Comparison of ENCODE assay signal across 14 mouse cellular contexts in the genomic region with DNA sequence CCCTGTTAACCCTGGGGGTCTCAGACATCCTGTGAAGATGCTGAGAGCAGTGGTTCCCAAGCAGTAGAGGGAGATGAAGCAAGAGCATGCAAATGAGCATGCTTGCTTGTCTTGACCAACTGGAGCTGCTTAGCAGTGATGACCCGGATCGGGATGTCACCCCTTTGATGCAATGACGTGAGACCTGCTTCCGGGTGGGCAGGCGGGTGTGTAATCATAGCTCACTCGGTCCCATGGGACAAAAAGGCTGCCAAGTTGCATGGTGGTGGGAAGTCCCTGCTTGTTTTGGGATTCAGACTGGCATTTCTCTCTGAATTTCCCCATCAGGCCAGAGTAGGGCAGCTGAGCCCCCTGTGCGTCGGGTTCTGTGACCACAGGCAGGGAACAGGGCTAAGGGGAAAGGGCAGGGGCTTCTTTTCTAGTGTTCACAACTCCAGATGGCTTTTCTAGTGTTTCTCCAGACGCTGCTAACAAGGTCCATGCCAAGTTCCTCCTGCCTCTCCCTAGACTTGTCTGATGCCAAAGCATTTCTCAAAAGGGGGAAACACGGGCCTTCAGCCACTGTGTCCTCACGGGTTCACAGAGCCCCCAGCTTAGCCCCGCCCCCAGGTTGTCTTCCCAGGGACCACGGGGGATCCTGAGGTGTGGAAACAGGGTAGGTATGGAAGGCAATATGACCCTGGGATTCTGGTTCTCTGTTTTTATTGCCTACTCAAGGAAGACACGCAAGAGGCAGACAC. TPM values are rescaled to one million over a fixed set of nuclear protein-coding genes. Genes with fewer than 3 reads are reported as not detected.
DNase-seq lines count a peak whose midpoint lies in the region; ATAC-seq and TF ChIP-seq lines count a peak whose summit lies in the region.
"Had no signal": no experiment of that assay in that cellular context is flagged by ENCODE, and none has a peak within 500 bp of the region (broad histone marks: within the 10 kb centered on the region; RNA-seq: fewer than 3 reads in every experiment).

No protein-coding gene starts in this region.

- DNase-seq in lung, postnatal 10 days, result peak; percentile 82
- DNase-seq in lung, postnatal 14 days, result no peak
- no peak for DNase-seq in B cell, adult 2 months
- DNase-seq in stomach, postnatal 0 days (ENCODE audit: low spot score), result no peak
- DNase-seq in cerebellum, adult 9-11 months, result no peak
- DNase-seq: forebrain, postnatal 0 days; layer of hippocampus, postnatal 36 days had no signal

- ATAC-seq in heart, embryonic 13.5 days (ENCODE audit: extremely low read depth, insufficient number of reproducible peaks, low FRiP score, low TSS enrichment), result no peak
- no peak; the same call in 1 of the 2 replicates for ATAC-seq in stomach, postnatal 0 days (ENCODE audit: low FRiP score, low TSS enrichment)
- ATAC-seq: forebrain, postnatal 0 days; midbrain, embryonic 13.5 days had no signal

- no peaks in the 10 kb centered on the region for H3K36me3 ChIP-seq in heart, embryonic 13.5 days
- no peaks in the 10 kb centered on the region for H3K36me3 ChIP-seq in myocyte (ENCODE audit: control insufficient read depth, insufficient read depth)
- no peaks in the 10 kb centered on the region for H3K36me3 ChIP-seq in stomach, postnatal 0 days (ENCODE audit: control insufficient read depth, insufficient read depth, low read length)
- H3K36me3 ChIP-seq: embryonic facial prominence, embryonic 10.5 days; hindbrain, embryonic 15.5 days; midbrain, embryonic 13.5 days had no signal

- no peaks in the 10 kb centered on the region; the same call in 1 of the 2 replicates for H3K27me3 ChIP-seq in heart, embryonic 13.5 days (replicated peaks)
- no peaks in the 10 kb centered on the region for H3K27me3 ChIP-seq in myocyte (ENCODE audit: control insufficient read depth, insufficient read depth, insufficient read length)
- H3K27me3 ChIP-seq in stomach, postnatal 0 days (ENCODE audit: control insufficient read depth, insufficient read depth, low read length), result no peaks in the 10 kb centered on the region
- H3K27me3 ChIP-seq: hindbrain, embryonic 15.5 days had no signal

- H3ac ChIP-seq in myocyte (ENCODE audit: control insufficient read depth, insufficient read length), result no peak overlapping the region

- H3K9me3 ChIP-seq in heart, embryonic 13.5 days, result no peaks in the 10 kb centered on the region
- no peaks in the 10 kb centered on the region for H3K9me3 ChIP-seq in stomach, postnatal 0 days (ENCODE audit: control insufficient read depth, low read length)
- H3K9me3 ChIP-seq: embryonic facial prominence, embryonic 10.5 days; hindbrain, embryonic 15.5 days; midbrain, embryonic 13.5 days had no signal

- peaks cover 36% of the 10 kb centered on the region for H3K4me1 ChIP-seq in embryonic fibroblast, embryonic 13.5 days (ENCODE audit: control insufficient read depth, insufficient read depth, low read length)
- peaks cover 81% of the 10 kb centered on the region for H3K4me1 ChIP-seq in heart, embryonic 13.5 days
- H3K4me1 ChIP-seq in stomach, postnatal 0 days (replicated peaks; ENCODE audit: control insufficient read depth, insufficient read depth), result peaks cover 6% of the 10 kb centered on the region; the same call in 1 of the 2 replicates

- peak overlapping the region; percentile 28; the same call in 1 of the 2 replicates for H3K9ac ChIP-seq in heart, embryonic 13.5 days
- H3K9ac ChIP-seq in stomach, postnatal 0 days (ENCODE audit: low read length), result no peak overlapping the region
- H3K9ac ChIP-seq: forebrain, postnatal 0 days; hindbrain, embryonic 15.5 days; liver, embryonic 14.5 days; midbrain, embryonic 13.5 days had no signal

- TF ChIP-seq CTCF in embryonic fibroblast, embryonic 13.5 days (IDR thresholded peaks at IDR 0.05; ENCODE audit: borderline replicate concordance, insufficient read depth, low read length), result no peak
- no peak for TF ChIP-seq CTCF in stomach, postnatal 0 days (IDR thresholded peaks at IDR 0.05; ENCODE audit: low read depth)

- 65% methylated on average over 14 of the region's 14 CpGs for WGBS in heart, embryonic 13.5 days
- 53% methylated on average over 14 of the region's 14 CpGs for WGBS in stomach, postnatal 0 days

- no peak overlapping the region for H3K4me3 ChIP-seq in embryonic fibroblast, embryonic 13.5 days (ENCODE audit: insufficient read depth, low read length)
- no peak overlapping the region for H3K4me3 ChIP-seq in heart, embryonic 13.5 days
- no peak overlapping the region for H3K4me3 ChIP-seq in myocyte
- no peak overlapping the region for H3K4me3 ChIP-seq in stomach, postnatal 0 days (ENCODE audit: low read depth, low read length)
- H3K4me3 ChIP-seq: embryonic facial prominence, embryonic 10.5 days; hindbrain, embryonic 15.5 days; midbrain, embryonic 13.5 days had no signal

- H3K79me2 ChIP-seq in myocyte (ENCODE audit: control insufficient read depth, insufficient read depth), result no peaks in the 10 kb centered on the region

- H3K4me2 ChIP-seq in heart, embryonic 13.5 days, result 0 out of 2 replicates have a peak overlapping the region, but pooled peaks have one; percentile 35
- peak overlapping the region; percentile 87 for H3K4me2 ChIP-seq in myocyte (ENCODE audit: low read depth)
- H3K4me2 ChIP-seq in stomach, postnatal 0 days (replicated peaks; ENCODE audit: low read depth), result no peak overlapping the region
- H3K4me2 ChIP-seq: hindbrain, embryonic 15.5 days; midbrain, embryonic 13.5 days had no signal

- H3K27ac ChIP-seq in embryonic fibroblast, embryonic 13.5 days (ENCODE audit: insufficient read depth, low read length), result peak overlapping the region; percentile 80
- H3K27ac ChIP-seq in heart, embryonic 13.5 days (replicated peaks), result peak overlapping the region; percentile 86
- H3K27ac ChIP-seq in stomach, postnatal 0 days (replicated peaks), result no peak overlapping the region
- H3K27ac ChIP-seq: embryonic facial prominence, embryonic 10.5 days; hindbrain, embryonic 15.5 days; liver, embryonic 14.5 days; midbrain, embryonic 13.5 days had no signal

- no peak for TF ChIP-seq EP300 in stomach, postnatal 0 days (optimal IDR thresholded peaks at IDR 0.05)

- no peak for TF ChIP-seq POLR2A in embryonic fibroblast, embryonic 13.5 days (IDR thresholded peaks at IDR 0.05; ENCODE audit: low read depth, low read length)
- TF ChIP-seq POLR2A in myocyte (IDR thresholded peaks at IDR 0.05; ENCODE audit: insufficient read length, low read depth), result no peak

TF ChIP-seq in myocyte, 11 proteins besides CTCF, POLR2A, EP300 and RAD21:
- TF ChIP-seq MAX (IDR thresholded peaks at IDR 0.05; ENCODE audit: low read depth), result no peak
- no peak for TF ChIP-seq E2F4 (IDR thresholded peaks at IDR 0.05; ENCODE audit: insufficient read depth)
- TF ChIP-seq SRF (IDR thresholded peaks at IDR 0.05; ENCODE audit: control insufficient read depth, insufficient read length, low read depth), result no peak
- TF ChIP-seq MYOD1 (IDR thresholded peaks at IDR 0.05; ENCODE audit: control insufficient read depth in 1 of 3, insufficient read length in 2 of 3, low read depth in 2 of 3), result peak in 1 of 3 experiments; percentile 28
- TF ChIP-seq TCF12 (IDR thresholded peaks at IDR 0.05; ENCODE audit: insufficient read depth, poor library complexity, severe bottlenecking), result no peak
- no peak for TF ChIP-seq REST (IDR thresholded peaks at IDR 0.05; ENCODE audit: insufficient read depth, insufficient read length)
- TF ChIP-seq TCF3 (IDR thresholded peaks at IDR 0.05; ENCODE audit: insufficient read length, low read depth), result no peak
- no peak for TF ChIP-seq USF1 (IDR thresholded peaks at IDR 0.05; ENCODE audit: low read depth)
- TF ChIP-seq POLR2AphosphoS2 (IDR thresholded peaks at IDR 0.05; ENCODE audit: insufficient read length, low read depth), result no peak
- peak in 1 of 3 experiments; percentile 31 for TF ChIP-seq MYOG (IDR thresholded peaks at IDR 0.05; ENCODE audit: control insufficient read depth in 1 of 3, insufficient read depth in 1 of 3, insufficient read length in 2 of 3, low read depth in 2 of 3)
- peak; percentile 93 for TF ChIP-seq CEBPB (IDR thresholded peaks at IDR 0.05; ENCODE audit: insufficient read depth, poor library complexity, severe bottlenecking)

RNA-seq across cellular contexts. Expression of a gene that starts 42.5 kb away (rescaled TPM):
- polyA plus RNA-seq in embryonic fibroblast, embryonic 13.5 days (2011; ENCODE audit: insufficient read length, low read depth, missing spikeins), result 17.0 and 20.3 TPM in 2 replicates
- polyA plus RNA-seq in heart, embryonic 13.5 days (2015; fragmentation: Nextera tagmentation; extraction: Ambion mirVana), result 0.10 and 0.56 TPM in 2 replicates
- 5.2 TPM for polyA plus RNA-seq in myocyte (2012; fragmentation: generic; extraction: Trizol)
- polyA plus RNA-seq in stomach, postnatal 0 days (2015; fragmentation: Nextera tagmentation; extraction: Ambion mirVana), result 0.61 and 1.1 TPM in 2 replicates
